Mouse (Mus musculus) 3134 (cell line): ENCODE data around the gene Lim2.
"Not testable (repeated sequence)": the region's sequence is repeated elsewhere in the genome, so short reads cannot be mapped to it uniquely, and the experiment has no call there.

Experiments used
- DNase-seq: peaks from one replicate; pipeline ENCODE4 v3.0.0-alpha.2; 2011; ENCODE audit warnings: low spot score; ENCODE audit not compliant: insufficient read length; ENCODE audit errors: extremely low read depth

Lim2 gene

GRCm38 (mm10) chr7:43427406-43427805 lies at the start of gene Lim2:
TSS of gene Lim2 (plus strand) at chr7:43427670.
- DNase-seq: no peak

GRCm38 (mm10) chr7:43378226-43378625 lies 49.2 kb upstream of the Lim2 start:
- DNase-seq: no peak

GRCm38 (mm10) chr7:43392349-43393121 lies 34.9 kb upstream of the Lim2 start:
- no peak for DNase-seq

DNA sequence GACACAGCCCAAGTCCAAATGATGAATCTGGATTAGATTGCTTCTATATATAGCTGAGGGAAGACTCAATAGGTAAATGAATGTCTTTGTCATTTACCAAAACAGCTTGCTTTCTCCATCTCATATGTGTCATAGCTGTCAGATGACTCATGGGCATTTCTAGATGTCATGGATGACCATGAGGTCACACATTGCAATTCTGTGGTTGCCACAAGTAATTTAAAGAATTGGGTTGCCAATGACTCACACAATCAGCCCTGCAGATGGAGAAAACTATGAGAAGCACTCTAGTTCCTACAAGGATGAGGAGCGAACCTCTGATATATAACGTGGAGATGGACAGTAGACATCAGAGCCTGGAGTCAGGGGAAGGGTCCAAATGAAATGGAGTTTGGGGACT lies 28.0 kb upstream of the Lim2 start:
- peak; percentile 61 for DNase-seq

GRCm38 (mm10) chr7:43402718-43403117 lies 24.8 kb upstream of the Lim2 start:
- DNase-seq: no peak

- DNase-seq: no peak
Measured at GRCm38 (mm10) chr7:43407573-43407972, 19.9 kb upstream of the Lim2 start.

DNA sequence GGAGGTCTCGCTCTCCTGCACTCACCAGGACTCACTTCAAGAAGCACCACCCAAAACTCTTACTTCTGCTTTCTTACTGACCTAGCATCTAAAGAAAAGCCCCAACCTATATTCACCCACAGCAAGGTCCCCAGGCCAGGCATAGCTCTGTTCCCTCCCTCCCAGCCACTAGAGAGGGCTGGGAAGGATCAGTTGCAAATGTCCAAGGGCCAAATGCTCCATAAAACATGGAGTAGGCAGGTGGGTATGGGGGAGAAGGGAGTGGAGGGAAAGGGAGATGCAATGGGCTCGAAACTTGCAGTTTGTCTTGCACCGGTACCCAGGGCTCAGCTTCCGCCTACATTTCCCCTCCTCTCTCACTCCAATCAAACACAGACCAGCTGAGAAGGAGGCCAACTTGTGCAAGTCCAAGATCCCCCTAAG lies 19.3 kb upstream of the Lim2 start, which contains the start of gene Siglecg:
Gene Siglecg, plus strand, starts transcription at position 74 of the 423 bp plus-strand sequence.
- DNase-seq: no peak

DNA sequence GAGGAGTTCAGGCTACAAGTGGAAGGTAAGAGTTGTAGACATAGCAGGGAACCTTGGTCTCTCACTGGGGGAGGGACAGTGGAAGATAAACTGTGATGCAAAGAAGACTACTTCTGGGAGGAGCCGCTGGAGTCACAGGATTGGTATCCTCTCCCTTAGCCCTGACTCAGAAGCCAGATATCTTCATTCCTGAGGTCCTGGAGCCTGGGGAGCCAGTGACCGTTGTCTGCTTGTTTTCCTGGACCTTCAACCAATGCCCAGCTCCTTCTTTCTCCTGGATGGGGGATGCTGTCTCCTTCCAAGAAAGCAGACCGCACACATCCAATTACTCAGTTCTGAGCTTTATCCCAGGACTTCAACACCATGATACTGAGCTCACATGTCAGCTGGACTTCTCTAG lies 18.4 kb upstream of the Lim2 start:
- peak; percentile 23 for DNase-seq

DNA sequence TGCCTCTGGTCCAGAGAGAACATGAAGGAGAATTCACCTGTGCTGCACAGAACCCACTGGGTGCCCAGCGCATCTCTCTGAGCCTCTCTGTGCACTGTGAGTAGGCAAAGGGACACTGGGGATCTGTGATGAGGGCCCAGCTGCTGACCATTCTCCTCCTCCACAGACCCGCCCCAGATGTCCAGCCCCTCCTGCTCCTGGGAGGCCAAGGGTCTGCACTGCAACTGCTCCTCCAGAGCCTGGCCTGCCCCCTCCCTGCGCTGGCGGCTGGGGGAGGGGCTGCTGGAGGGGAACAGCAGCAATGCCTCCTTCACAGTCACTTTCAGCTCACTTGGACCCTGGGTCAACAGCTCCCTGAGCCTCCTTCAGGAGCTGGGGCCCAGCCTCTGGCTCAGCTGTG lies 15.7 kb upstream of the Lim2 start:
- not testable (repeated sequence) for DNase-seq

DNA sequence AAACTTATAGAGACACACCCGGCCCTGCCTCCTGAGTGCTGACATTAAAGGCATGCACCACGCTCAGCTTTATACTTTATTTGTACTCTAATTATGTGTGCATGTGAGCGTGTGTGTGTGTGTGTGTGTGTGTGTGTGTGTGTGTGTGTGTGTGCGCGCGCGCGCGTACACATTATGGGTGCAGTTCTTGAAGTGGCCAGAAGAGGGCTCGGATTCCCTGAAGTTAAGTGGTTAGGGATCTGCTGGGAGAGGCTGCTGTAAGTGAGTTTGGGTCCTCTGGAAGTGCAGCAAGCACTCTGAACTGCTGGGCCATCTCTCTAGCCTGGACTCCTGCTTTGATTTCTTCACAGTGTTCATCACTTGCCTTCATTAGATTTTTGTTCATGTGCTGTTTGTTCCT lies 10.2 kb upstream of the Lim2 start:
- no peak for DNase-seq

DNA sequence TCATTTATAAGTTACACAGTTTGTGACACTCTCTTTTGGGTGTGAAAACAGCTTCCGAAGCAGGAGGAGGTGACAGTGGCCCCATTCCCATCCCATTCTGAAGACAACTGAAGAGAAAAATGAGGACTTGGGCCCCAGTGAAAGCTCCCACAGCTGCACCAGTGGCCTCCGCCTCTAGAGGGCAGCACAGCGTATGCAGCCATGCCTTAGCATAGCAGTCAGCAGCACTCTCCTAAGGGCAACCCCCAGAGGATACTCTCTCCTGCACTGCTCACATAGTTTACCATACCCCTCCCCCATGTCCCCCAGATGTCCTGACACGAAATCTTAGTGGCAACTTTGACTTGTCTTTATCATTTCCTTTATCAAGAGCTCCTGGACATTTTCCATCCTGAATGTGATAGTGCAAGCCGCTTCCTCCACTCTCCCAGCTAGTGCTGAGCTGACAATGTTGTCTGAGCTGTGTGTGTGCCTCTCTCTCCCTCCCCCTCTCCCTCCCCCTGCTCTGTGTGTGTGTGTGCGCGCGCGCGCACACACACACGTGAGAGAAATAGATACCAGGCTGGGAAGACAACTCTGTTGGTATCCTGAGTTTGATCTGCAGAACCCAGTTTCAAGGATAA lies 4.4 kb upstream of the Lim2 start:
- DNase-seq: peak; percentile 31

DNA sequence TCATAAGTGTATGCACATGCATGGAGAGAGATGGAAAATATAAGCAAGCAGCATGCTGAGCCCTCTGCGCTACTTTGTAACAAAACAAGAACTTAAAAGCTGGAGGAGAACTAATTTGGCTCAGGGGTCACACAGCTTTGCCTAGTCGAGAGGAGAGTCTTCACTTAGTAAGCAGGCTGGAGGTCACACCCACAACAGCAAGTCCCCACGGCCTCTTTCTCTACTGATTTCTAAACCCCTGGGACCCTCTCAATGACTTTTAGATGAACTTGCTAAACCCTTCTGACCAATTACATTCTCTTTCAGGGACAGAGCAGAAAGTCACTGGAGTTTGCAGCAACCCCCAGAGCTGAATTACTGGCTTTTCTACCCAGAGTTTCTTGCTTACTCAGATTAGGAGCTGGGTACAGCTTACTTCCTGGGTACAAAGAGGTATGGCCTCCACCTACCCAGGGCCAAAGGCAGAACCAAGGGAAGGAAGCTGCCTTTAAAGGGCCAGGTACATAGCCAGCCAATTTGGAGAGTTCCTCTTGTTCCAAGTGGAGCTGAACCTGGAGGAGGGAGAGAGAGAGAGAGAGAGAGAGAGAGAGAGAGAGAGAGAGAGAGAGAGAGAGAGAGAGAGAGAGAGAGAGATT lies 3.4 kb upstream of the Lim2 start:
- no peak for DNase-seq

DNA sequence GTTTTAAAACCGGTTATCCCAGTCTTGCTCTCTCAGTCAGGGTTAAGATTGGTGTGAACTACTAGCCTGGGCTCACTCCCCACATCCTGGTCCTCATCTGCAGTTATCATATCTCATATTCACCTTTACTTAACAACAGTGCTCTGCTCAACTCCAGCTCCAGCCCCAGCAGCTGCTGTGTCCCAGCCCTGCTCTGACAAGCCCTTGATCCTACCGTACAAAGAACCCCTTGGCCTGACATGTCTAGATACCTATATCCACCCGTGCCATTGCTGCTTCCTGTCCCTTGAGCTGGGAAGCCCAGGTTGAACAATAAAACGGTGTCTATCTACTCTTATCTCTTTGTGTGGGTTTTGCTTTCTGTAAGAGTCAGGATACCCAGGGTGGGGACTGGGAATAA lies 2.0 kb downstream of the Lim2 start:
- DNase-seq: no peak

GRCm38 (mm10) chr7:43432891-43433290 lies 5.4 kb downstream of the Lim2 start:
- DNase-seq: no peak

DNA sequence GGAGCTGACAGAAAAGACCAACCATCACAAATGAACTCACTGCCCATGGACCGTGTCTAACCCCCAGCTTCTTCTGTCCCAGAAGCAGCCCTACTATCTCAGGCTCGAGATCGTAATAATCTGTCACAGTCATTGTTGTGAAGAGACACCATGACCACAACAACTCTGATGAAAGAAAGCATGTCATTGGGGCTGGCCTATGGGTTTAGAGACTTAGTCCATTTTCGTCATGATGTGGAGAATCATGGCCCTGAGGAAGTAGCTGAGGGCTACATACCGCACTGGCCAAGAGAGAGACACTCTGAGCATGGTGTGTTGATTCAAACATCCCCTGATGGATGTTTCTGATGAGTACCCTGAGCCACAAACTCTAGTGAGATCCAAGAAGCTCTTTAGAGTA lies 7.2 kb downstream of the Lim2 start:
- DNase-seq: no peak

GRCm38 (mm10) chr7:43436341-43437255 lies 9.1 kb downstream of the Lim2 start, which contains the start of gene Nkg7:
TSS of gene Nkg7 (plus strand) at chr7:43437073.
- no peak for DNase-seq

- no peak for DNase-seq
Measured at GRCm38 (mm10) chr7:43438611-43439010, 11.1 kb downstream of the Lim2 start.

GRCm38 (mm10) chr7:43440482-43440881 lies 13.0 kb downstream of the Lim2 start, which contains the start of gene Cldnd2:
TSS of gene Cldnd2 (plus strand) at chr7:43440782.
- no peak for DNase-seq

DNA sequence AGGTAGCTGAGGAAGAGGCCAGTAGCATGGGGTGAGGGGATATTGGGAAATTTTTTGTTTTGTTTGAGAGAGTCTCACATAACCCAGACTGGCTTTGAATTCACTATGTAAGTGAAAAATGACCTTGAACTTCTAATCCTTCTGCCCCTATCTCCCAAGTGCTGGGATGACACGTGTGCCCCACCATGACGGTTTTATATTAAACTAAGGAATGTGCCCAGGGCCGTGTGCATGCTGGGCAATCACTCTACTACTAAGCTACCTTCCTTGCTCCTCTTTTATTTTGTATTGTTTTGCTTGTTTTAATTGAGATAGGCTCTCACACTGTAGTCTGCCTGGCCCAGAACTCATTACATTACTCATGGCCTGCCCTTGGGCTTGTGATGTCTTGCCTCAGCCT lies 13.6 kb downstream of the Lim2 start:
- DNase-seq: no peak

GRCm38 (mm10) chr7:43442684-43443083 lies 15.2 kb downstream of the Lim2 start:
- no peak for DNase-seq
